Mouse (Mus musculus): ENCODE measurements at regions not wholly inside any gene's neighbourhood (a gene's known extent, or its start where the extent isn't known, plus 50 kb on each side); places are given as distances from the start of the nearest gene placed in this dataset.

DNA sequence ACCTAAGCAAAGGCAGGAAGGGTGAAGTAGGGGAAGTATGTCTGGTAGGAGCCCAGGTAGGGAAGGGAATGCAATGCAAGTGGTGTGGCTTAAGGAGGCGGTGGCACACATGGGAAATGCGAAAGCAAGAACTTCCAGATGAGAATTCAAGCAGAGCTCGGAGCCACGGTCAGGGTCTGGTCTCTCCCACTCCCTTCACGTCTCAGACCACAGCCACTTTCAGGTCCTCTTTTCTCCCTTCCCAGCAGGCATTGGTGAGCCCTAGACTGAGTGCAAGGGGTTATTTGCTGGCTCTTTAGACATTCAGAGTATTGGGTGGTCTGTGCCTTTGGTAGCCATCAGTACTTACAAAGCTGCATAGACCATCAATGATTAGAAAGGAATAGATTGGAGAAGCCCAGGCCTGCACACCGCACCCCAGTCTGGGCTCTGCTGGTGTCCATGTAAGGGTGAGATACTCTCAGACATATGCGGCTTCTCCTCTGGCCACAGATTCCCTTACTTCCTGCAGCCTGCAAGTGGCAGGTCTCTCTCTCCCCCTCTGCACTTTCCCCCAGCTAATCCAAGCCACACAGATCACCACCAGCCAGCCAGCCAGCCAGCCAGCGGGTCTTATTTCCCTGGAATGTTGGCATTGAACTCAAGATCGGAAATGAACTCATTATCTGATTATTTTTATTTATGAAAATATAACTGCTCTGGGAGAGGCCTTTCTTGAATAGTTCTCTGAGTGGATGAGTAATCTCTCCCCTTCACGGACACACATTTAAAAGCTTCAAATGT lies 113.6 kb downstream of the Zfp36l2 start:
- no peak for DNase-seq (ENCODE audit: low read depth, low spot score)

DNA sequence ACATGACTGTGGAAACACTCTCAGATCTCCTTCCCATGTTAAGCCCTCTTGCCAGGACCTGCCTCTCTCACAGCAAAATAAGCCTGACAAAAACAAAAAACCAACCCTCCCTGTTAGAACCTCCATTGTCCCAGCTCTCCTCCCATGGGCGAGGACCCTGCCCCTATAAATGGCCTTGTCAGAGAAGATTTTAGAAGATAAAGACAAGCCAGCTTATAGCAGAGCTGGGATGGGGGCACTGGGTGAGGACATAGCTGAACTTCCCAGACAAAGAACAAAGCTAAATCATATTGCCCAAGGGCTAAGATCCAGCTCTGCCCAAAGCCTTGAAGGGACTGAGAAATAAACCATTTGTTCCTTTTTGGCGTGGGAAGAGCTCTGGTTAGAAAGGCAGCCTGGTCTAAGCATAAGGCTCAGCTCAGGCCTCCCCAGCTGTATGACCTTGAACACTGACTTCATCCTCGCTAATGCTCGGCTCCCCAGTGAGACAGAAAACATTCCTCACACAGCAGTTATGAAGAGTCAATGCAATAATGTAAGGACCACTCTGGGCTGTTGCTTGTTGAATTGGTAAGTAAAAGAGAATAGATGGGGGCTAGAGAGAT lies 115.2 kb downstream of the Zfp36l2 start:
- no peak for DNase-seq (ENCODE audit: low read depth, low spot score)

DNA sequence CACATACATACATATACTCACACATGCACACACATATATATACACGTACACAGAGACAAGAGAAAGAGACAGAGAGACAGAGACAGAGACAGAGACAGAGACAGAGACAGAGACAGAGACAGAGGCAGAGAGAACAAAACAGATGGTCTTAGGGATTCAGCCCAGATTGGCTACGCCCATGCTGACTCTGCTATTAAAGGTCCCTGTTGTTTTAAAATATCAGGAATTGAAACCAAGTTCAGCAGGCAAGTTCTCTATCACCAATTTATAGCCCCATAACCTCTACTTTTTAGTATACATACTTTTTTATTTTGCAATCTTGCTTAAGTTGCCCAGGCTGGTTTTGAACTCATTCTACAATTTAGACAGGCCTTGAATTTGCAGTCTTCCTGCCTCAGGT lies 115.9 kb downstream of the Zfp36l2 start:
- DNase-seq (ENCODE audit: low read depth, low spot score), result no peak

DNA sequence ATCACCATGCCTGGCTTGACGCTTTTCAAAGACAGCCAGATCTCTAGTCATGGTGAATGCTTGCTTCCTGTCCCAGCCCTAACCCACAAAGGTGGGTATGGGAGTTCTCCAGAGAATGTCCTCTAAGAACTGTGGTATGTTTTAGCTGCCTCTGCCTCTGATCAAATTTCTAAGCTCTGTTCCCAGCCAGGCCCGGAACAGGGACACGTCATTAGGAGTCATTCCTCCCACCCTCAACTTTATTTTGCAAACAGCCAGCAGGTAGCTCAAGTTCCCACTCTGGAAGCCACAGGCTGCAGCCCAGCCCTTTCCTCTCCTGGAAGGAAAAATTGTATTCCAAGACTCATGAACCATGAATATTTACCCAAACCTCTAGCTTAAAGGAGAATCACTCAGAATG lies 117.2 kb downstream of the Zfp36l2 start:
- no peak for DNase-seq (ENCODE audit: low read depth, low spot score)

DNA sequence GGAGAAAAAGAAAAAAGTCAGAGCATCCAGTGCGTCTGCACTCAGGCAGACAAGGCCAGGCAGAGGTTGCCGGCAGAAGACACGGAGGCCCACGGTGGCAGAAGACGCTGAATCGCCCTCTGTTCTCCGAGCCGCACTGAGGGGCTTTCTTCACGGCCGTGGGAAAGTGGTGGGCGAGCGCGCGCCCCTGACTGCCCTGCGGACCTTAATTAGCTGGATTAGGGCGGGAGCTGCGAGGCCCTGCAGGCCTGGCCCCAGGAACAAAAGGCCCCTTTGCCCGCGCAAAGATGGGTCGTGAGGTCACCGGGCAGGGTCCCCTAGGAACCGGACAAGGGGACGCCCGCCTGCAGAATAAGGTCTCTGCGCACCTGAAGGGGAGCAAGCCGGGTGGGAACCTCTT lies 120.6 kb downstream of the Zfp36l2 start:
- DNase-seq (ENCODE audit: low read depth, low spot score), result no peak

DNA sequence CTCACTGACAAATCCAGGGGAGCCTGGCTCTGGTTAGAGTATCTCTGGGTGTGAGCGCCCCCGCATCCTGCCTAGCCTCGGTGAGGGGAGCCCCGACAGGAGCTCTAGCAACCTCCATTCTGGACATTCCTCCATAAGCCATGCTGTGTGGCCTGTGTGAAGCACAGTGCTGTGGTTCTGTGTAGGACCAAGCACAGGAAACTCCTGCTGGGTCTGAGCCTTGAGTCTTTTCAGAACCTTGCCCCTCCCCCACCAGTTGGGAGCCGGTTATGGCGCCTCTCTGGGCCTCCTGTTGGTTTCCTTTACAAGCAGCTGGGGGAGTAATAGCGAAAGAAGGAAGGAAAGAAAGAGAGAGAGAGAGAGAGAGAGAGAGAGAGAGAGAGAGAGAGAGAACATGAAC lies 124.0 kb downstream of the Zfp36l2 start:
- DNase-seq (ENCODE audit: low read depth, low spot score), result peak; percentile 56

DNA sequence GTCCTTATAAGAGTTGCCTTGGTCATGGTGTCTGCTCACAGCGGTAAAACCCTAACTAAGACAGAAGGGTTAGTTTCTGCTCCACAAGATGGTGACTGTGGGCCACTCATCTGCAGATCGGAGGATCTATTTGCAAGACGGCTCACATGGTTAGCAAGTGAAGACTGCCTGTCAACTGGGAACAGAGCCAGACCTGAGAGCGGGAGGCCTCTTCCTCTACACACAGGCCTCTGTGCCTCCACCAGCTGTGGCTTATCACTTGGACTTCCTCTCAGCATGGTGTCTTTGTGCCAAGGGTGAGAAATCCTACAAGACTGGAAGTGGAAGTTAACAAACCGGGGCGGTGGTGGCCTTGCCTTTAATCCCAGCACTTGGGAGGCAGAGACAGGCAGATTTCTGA lies 126.1 kb downstream of the Zfp36l2 start:
- no peak for DNase-seq (ENCODE audit: low read depth, low spot score)

DNA sequence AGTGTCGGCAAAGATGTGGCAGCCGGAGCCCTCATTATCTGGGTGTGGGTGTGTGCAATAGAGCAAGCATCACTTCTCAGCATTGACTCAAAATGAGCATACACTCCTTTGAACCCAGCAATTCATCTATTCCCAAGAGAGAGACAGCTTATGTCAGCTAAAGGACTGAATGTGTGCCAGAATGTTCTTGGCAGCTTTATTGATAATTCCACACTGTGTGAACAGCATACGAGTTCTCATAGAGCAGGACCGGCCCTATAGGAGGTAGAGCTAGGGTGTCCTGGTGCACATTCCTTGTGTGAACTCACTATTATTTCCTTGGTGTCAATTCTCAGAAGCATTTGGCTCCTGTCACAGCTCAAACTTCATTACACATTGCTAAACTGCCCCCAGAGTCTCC lies 131.3 kb downstream of the Zfp36l2 start:
- DNase-seq (ENCODE audit: low read depth, low spot score), result no peak

DNA sequence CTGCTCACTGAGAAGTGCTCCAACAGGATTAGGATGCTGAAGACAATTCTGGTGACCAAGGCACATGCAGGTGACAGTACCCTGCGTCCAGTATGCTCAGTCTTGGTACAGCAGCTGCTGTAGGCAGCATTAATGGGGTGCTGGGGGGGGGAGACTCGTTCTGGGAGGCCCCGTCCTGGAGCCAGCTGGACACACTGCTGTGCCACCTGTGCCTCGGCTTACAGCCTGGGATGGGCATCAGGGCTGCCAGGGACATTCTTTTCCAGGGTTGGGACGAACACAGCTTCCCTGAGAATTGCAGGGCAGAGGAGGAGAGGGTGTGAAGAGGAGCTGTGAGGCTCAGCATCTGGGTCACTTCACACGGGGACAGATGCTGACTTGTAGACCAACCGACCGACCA lies 135.3 kb downstream of the Zfp36l2 start:
- no peak for DNase-seq (ENCODE audit: low read depth, low spot score)

DNA sequence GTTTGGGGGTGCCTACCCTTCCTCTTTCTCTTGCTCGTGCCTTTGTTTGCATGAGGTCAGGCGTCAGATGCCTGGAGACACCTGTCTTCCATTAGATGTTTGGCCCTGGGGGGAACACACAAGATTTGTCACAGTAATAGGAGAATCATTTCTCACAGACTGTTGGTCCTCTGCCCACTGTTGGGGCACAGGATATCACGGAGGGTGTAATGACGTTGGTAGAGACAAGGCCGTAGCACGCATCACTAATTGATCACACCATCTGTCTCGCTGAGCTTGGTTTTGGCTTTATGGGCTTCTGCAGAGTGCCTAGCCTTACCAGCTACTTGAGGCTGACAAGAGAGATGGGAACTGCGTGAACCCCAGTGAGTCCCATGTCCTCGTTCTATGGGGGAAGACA lies 136.5 kb downstream of the Zfp36l2 start:
- DNase-seq (ENCODE audit: low read depth, low spot score), result no peak

DNA sequence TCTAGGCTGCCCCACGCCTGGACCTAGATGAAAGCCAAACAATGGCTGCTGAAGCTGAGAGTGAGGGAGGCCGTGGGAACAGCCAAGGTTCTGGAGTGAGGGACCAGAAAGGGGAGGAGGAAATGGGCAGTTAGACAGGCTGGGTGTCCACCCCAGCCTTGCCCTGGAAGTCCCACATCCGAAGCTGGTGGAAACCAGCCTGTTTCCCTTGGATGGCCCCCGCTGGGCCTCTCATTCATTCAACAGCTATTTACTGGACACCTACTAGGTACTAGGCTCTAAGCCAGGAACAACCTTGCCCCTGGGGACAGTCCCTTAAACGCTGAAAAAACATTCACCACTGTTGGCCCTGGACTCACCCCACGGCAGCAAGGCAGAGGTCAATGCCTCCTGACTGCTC lies 139.2 kb downstream of the Zfp36l2 start:
- DNase-seq (ENCODE audit: low read depth, low spot score), result no peak

DNA sequence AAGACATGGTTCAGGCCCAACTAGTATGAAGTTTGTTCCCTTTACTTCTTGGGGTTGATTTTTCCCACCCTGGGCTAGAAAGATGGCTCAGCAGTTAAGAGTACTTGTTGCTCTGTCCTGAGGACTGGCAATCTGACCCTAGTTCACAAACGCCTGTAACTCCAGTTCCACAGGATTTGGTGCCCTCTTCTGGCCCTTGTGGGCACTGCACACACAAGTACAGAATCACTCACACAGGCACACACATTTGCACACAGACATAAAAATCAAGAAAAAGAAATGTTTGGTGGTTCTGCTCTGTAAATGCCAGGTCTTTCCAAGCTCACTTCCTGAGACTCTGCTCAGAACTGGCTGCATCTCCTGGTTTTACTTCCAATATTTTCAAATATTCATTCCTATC lies 140.2 kb downstream of the Zfp36l2 start:
- peak; percentile 61 for DNase-seq (ENCODE audit: low read depth, low spot score)

DNA sequence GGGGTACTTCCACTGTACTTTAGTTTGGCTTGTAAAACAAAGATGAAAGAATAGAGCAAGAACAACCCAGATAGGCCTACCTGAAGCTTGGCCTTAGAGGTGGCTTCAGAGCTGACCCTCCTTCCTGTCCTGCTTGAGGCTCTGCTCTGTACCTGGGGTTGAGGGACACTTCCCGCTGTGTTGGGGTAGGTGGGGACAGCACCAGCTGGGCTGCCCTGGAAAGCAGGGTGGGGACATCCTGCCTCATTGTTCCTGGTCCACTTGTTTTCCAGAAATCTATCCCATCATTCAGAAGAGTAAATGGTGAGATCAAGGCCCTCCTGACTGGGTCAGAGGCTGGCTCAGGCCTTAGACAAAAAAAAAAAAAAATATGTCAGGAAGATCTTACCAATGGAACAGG lies 141.9 kb downstream of the Zfp36l2 start:
- DNase-seq (ENCODE audit: low read depth, low spot score), result no peak

DNA sequence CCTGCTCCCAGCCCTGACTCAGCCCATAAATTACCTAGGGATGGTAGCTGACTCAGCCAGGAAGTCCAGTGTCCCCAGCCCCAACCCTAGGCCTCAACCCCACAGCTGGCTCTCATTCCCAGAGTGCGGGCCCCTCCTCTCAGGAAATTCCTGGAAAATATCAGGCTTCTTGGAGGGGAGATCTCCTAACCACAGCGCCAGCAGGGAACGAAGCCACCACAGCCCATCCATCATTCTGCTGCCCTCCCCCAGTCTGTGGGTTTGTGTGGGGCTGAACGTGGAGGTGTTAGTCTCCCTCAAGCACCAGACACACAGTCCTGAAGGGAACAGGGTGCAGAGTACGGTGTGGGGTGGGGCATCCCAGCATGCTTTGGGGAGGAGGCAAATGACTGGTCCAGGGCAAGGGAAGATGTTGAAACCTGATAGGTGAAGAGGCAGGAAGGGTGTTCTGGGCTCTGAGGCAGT lies 143.2 kb downstream of the Zfp36l2 start:
- no peak for DNase-seq (ENCODE audit: low read depth, low spot score)

DNA sequence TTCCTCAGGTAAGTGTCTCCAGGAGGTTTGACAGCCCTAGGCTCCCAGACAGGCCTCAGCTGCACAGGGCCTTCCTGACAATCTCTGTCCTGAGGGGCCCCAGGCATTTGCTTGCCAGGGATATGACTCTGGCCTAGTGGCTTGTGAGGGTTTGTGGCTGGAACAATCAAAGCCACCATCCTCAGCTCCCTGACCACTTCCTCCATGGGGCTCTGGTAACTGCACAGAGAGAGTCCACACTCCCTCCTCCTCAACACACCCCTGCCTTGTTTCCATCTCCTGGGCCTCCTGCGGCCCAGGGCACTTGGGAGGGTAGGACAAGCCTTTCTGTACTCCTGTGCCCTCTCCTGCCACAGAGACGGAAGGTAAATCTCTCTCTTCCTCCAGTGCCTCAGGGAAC lies 144.6 kb downstream of the Zfp36l2 start:
- DNase-seq (ENCODE audit: low read depth, low spot score), result no peak

DNA sequence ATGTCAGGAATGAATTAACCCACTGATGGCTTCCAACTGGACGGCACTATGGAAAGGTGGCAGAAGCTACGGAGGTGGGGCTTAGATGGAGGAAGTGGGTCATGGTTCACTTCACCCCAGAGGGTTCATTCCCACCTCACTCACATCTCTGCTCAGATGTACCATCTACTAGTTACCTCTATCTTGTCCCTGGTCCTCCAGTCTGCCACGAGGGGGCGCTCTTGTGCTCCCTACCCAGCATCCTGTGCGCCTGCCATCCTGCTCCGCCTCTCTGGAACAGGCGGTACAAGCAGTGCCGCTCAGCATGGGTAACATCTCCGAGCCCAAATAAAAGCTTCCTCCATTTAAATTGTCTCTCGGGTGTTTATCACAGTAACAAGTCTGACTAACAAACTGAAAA lies 148.3 kb downstream of the Zfp36l2 start:
- DNase-seq (ENCODE audit: low read depth, low spot score), result no peak

DNA sequence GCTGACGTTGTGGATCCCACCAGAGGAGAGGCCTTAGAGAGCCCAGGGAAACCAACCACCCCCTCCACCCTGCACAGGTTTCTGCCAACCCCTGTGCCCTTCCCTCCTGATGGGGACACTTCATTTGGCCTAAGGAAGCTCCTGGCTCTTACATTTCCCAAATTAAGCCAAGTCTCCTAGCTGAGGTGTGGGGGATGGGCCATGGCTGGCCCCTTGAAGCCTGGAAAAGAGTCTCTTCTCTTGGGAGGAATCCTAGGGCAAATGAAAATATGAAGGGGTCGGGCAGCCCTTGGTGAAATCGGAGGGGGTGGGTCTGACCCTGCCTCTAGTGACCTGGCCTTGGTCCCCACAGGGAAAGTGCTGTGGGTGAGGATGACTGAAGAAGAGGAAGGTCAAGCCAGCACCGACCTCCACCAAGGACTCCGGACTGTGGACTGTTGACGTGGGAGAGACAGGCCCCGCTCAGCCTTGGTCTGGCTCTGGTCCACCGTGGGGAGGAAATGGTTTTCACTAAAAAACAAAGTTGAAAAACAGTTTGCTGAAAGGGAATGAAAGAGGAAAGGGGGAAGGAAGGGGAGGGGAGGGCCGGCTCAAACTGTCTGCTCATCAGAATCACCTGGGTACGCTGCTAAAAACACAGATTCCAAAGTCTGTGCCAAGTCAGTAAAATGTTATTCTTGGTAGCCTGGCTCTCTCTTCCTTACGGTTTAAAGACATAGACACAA lies 150.0 kb downstream of the Zfp36l2 start:
- DNase-seq (ENCODE audit: low read depth, low spot score), result no peak

DNA sequence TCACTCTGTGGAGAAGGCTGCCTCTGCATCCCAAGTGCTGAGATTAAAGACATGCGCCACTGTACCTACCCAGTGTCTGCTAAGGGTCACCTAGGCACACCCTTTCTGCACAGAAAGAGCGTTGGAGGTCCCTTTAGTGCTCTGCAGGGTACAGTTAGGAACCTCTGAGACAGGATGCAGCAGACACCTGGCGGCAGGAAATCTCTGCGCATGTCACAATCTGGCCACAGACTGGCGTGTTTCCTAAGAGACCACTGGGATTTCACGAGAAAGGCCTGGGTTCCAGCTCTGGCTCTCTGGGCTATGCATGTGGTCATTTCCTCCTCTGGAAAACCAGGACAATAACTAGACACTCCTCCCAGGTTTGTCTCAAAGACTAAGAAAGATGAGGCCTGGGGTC lies 151.7 kb downstream of the Zfp36l2 start:
- DNase-seq (ENCODE audit: low read depth, low spot score), result no peak

DNA sequence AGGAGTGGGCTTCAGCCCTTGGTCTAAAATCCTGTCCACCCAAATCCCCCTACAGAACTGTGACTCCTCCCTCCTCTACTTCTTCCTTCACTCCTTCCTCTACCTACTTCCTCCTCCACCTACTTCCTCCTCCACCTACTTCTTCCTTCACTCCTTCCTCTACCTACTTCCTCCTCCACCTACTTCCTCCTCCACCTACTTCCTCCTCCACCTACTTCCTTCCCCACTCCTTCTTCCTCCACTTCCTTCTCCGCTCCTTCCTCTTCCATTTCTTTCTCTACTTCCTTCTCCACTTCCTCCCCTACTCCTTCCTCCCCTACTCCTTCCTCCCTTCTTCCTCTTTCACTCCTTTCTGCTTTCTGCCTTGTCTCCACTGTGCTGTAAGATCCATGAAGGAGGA lies 152.9 kb downstream of the Zfp36l2 start:
- no peak for DNase-seq (ENCODE audit: low read depth, low spot score)

DNA sequence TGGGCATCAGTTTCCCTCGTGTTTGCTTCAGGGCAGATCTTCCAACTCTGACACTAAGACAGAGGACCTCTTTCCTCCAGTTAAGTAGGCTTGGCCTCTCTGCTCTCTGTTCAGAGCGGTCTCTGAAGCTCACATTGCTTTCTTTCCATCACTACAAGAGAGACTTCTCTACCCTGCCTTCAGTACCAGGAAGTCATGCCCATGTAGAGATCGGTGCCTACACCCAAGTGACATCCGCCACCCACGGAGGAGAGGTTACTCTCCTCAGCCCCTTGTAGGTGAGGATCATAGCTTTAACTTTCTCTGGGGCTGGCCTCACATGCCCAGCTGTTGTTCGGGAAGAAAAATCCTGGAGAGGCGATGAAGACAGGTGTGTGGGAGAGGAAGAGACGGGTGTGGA lies 155.3 kb downstream of the Zfp36l2 start:
- no peak for DNase-seq (ENCODE audit: low read depth, low spot score)

DNA sequence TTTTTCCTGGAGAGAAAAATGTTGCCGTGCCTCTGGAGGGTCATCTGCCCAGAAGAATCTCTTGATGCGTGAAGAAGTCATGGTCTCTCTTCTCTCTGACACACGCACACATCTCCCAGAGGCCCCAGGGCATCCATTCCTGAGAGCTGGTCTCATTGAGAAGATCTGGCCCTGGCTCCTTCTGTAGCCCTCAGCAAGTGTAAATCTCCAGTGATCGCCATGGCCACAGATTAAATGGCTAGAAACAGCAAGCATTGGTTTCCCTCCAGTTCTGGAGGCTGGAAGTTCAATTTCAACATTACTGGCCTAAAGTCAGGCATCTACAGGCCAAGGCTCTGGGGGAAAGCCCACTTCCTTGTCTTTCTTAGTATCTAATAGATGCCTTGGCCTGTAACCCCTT lies 155.9 kb downstream of the Zfp36l2 start:
- no peak for DNase-seq (ENCODE audit: low read depth, low spot score)

DNA sequence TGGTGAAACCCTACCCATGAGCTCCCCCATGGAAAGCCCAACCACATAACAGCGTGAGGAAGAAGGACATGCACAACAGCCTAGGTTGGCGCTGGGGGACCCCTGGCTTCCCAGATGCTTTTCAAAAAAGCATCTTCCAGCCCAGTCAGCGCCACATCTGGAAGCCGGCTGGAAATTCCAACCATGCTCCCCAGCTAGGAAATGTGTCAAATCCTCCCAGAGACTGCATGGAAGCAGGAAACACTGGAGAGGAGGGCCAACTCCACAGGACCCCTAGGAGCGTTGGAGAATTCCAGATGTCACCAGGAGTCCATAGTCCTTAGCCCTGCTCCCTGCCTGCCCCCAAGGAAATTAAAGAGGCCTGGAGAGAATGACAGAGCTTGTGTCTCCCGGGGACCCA lies 156.4 kb downstream of the Zfp36l2 start:
- DNase-seq (ENCODE audit: low read depth, low spot score), result no peak

DNA sequence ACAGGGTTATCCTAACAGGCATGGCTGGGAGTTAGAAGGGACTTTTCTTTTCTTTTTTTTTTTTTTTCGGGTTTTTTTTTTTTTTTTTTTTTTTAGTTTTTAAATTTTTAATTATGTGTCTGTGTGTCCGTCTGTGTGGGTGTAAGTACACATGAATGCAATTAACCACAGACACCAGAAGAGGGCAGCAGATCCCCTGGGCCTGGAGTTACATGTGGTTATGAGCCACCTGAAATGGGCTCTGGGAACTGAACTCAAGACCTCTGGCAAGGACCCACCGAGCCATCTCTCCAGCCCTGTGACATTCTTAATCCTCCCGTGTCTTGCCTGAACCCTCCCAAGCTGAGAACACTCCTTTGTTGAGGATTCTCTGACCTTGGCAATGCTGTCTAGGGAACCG lies 157.0 kb downstream of the Zfp36l2 start:
- peak; percentile 64 for DNase-seq (ENCODE audit: low read depth, low spot score)
